Mouse (Mus musculus) MEL (cell line): Measurements from ENCODE around the gene Hpgd. TPM values are rescaled to one million over a fixed set of nuclear protein-coding genes. Genes with fewer than 3 reads are reported as not detected.

Experiments
- DNase-seq: peaks from one replicate; pipeline ENCODE4 v3.0.0; 2011; ENCODE audit warnings: low read depth, low spot score
- H3K27ac ChIP-seq: 2 replicates; pipeline ENCODE4 v1.5.1; 2012; ENCODE audit warnings: low read depth, mild to moderate bottlenecking, control low read depth, low read length, moderate library complexity; ENCODE audit not compliant: control insufficient read depth
- H3K27me3 ChIP-seq, 2 experiments: fragments of 150-350 bp in 1 of 2; sonication (generic) in 1 of 2; 2 replicates each; pipeline ENCODE4 v1.6.1; 2012; ENCODE audit warnings: low read length in 2 of 2, mild to moderate bottlenecking in 2 of 2, improper control_type of control experiment in 1 of 2, moderate library complexity in 1 of 2; ENCODE audit not compliant: insufficient read depth in 2 of 2, control insufficient read depth in 1 of 2
- H3K36me3 ChIP-seq, 2 experiments: 2 replicates each; pipeline ENCODE4 v1.6.1; 2012 to 2014; ENCODE audit warnings: low read length in 2 of 2, improper control_type of control experiment in 1 of 2, inconsistent platforms in 1 of 2, mild to moderate bottlenecking in 1 of 2; ENCODE audit not compliant: insufficient read depth in 2 of 2, control insufficient read depth in 1 of 2
- H3K4me1 ChIP-seq, 2 experiments: fragments of 150-350 bp in 1 of 2; sonication (generic) in 1 of 2; 2 replicates each; pipeline ENCODE4 v1.6.1; 2012; ENCODE audit warnings: low read length in 2 of 2, improper control_type of control experiment in 1 of 2, mild to moderate bottlenecking in 1 of 2; ENCODE audit not compliant: insufficient read depth in 2 of 2, control insufficient read depth in 1 of 2
- H3K4me3 ChIP-seq, 2 experiments: fragments of 150-350 bp in 1 of 2; sonication (generic) in 1 of 2; 2 replicates each; pipeline ENCODE4 v1.5.1; 2012; ENCODE audit warnings: low read depth in 2 of 2, low read length in 2 of 2, mild to moderate bottlenecking in 2 of 2, moderate library complexity in 2 of 2, control low read depth in 1 of 2, improper control_type of control experiment in 1 of 2; ENCODE audit not compliant: control insufficient read depth in 1 of 2, insufficient read depth in 1 of 2
- H3K79me2 ChIP-seq: 2 replicates; pipeline ENCODE4 v1.6.1; 2012; ENCODE audit warnings: mild to moderate bottlenecking, low read length, moderate library complexity; ENCODE audit not compliant: control insufficient read depth, poor library complexity, insufficient read depth
- H3K9ac ChIP-seq: 2 replicates; pipeline ENCODE4 v1.6.1; 2012; ENCODE audit warnings: low read depth, mild to moderate bottlenecking, control low read depth, low read length, moderate library complexity; ENCODE audit not compliant: control insufficient read depth, poor library complexity, severe bottlenecking
- H3K9me3 ChIP-seq: fragments of 150-350 bp; sonication (generic); replicated peaks from 2 replicates; pipeline ENCODE4 v1.6.1; 2012; ENCODE audit warnings: mild to moderate bottlenecking, low read length, improper control_type of control experiment, moderate library complexity; ENCODE audit not compliant: insufficient read depth
- CHD1 ChIP-seq: IDR thresholded peaks from 2 replicates; pipeline ENCODE4 v1.6.1; 2012; ENCODE audit warnings: low read depth, mild to moderate bottlenecking, inconsistent platforms, low read length, improper control_type of control experiment
- EP300 ChIP-seq, 2 experiments: IDR thresholded peaks; 2 replicates each; pipeline ENCODE4 v1.6.1; 2011; ENCODE audit warnings: improper control_type of control experiment in 2 of 2, low read length in 2 of 2, low read depth in 1 of 2, mild to moderate bottlenecking in 1 of 2
- ETS1 ChIP-seq: IDR thresholded peaks from 2 replicates; pipeline ENCODE4 v1.6.1; 2012; ENCODE audit warnings: low read depth, mild to moderate bottlenecking, inconsistent platforms, low read length, improper control_type of control experiment, moderate library complexity
- GABPA ChIP-seq: IDR thresholded peaks from 2 replicates; pipeline ENCODE4 v1.6.1; 2012; ENCODE audit warnings: low read depth, mild to moderate bottlenecking, inconsistent platforms, low read length, improper control_type of control experiment, moderate library complexity
- GATA1 ChIP-seq: IDR thresholded peaks from 2 replicates; pipeline ENCODE4 v1.6.1; 2011; ENCODE audit warnings: low read depth, low read length, improper control_type of control experiment
- KAT2A ChIP-seq: conservative IDR thresholded peaks from 2 replicates; pipeline ENCODE4 v1.6.1; 2012; ENCODE audit warnings: low read depth, low read length, improper control_type of control experiment, inconsistent platforms
- MAFK ChIP-seq: IDR thresholded peaks from 2 replicates; pipeline ENCODE4 v1.6.1; 2011; ENCODE audit warnings: low read depth, mild to moderate bottlenecking, low read length, improper control_type of control experiment, borderline replicate concordance
- MAX ChIP-seq: IDR thresholded peaks from 2 replicates; pipeline ENCODE4 v1.6.1; 2011; ENCODE audit warnings: low read length, improper control_type of control experiment
- MEF2A ChIP-seq: IDR thresholded peaks from 2 replicates; pipeline ENCODE4 v1.6.1; 2014; ENCODE audit warnings: low read depth, mild to moderate bottlenecking, inconsistent platforms, low read length, improper control_type of control experiment; ENCODE audit not compliant: poor library complexity, insufficient replicate concordance, severe bottlenecking; ENCODE audit errors: extremely low read depth
- MYB ChIP-seq: IDR thresholded peaks from 2 replicates; pipeline ENCODE4 v1.6.1; 2011; ENCODE audit warnings: mild to moderate bottlenecking, low read depth, low read length, improper control_type of control experiment
- MYC ChIP-seq: IDR thresholded peaks from 2 replicates; pipeline ENCODE4 v1.6.1; 2011; ENCODE audit warnings: low read depth, mild to moderate bottlenecking, low read length, improper control_type of control experiment, moderate library complexity
- NELFE ChIP-seq: IDR thresholded peaks from 2 replicates; pipeline ENCODE4 v1.6.1; 2011; ENCODE audit warnings: low read depth, low read length, improper control_type of control experiment
- POLR2AphosphoS2 ChIP-seq: IDR thresholded peaks from 2 replicates; pipeline ENCODE4 v1.6.1; 2011; ENCODE audit warnings: low read length, improper control_type of control experiment
- POLR2AphosphoS5 ChIP-seq: IDR thresholded peaks from 2 replicates; pipeline ENCODE4 v1.6.1; 2012; ENCODE audit warnings: low read depth, borderline replicate concordance, mild to moderate bottlenecking, inconsistent platforms, low read length, moderate library complexity, mixed read lengths
- SMC3 ChIP-seq: IDR thresholded peaks from 2 replicates; pipeline ENCODE4 v1.6.1; 2011; ENCODE audit warnings: low read depth, low read length, improper control_type of control experiment
- USF2 ChIP-seq, 2 experiments: IDR thresholded peaks; 2 replicates each; pipeline ENCODE4 v1.6.1; 2011 to 2012; ENCODE audit warnings: improper control_type of control experiment in 2 of 2, low read length in 2 of 2, borderline replicate concordance in 1 of 2, inconsistent platforms in 1 of 2, low read depth in 1 of 2, mild to moderate bottlenecking in 1 of 2; ENCODE audit not compliant: insufficient read depth in 1 of 2
- ZC3H11A ChIP-seq: IDR thresholded peaks from 2 replicates; pipeline ENCODE4 v1.6.1; 2012; ENCODE audit warnings: low read depth, mild to moderate bottlenecking, inconsistent platforms, low read length, improper control_type of control experiment
- ZKSCAN1 ChIP-seq: IDR thresholded peaks from 2 replicates; pipeline ENCODE4 v1.6.1; 2012; ENCODE audit warnings: low read depth, mild to moderate bottlenecking, inconsistent platforms, low read length, improper control_type of control experiment, moderate library complexity
- ZNF384 ChIP-seq: IDR thresholded peaks from 2 replicates; pipeline ENCODE4 v1.6.1; 2012; ENCODE audit warnings: low read depth, mild to moderate bottlenecking, inconsistent platforms, low read length, improper control_type of control experiment
- polyA plus RNA-seq, 2 experiments: library from polyadenylated mRNA; stranded (reverse) in 1 of 2; unstranded in 1 of 2; fragments of >175 nt in 1 of 2; fragments of >200 nt in 1 of 2; gene quantifications; 2 replicates each; pipeline versions ENCODE4 v1.2.1 to v1.2.4; 2012; ENCODE audit warnings: low replicate concordance in 2 of 2, low read depth in 1 of 2; ENCODE audit not compliant: insufficient read length in 2 of 2, insufficient read depth in 1 of 2, missing spikeins in 1 of 2
- total RNA-seq: library from RNA; depleted of rRNA; stranded (reverse); fragments of 300-350 nt; gene quantifications from 2 replicates; pipeline ENCODE4 v1.2.3, GENCODE M21; 2012

The Hpgd gene
- total and polyA plus RNA-seq, 3 experiments, result not detected

DNA sequence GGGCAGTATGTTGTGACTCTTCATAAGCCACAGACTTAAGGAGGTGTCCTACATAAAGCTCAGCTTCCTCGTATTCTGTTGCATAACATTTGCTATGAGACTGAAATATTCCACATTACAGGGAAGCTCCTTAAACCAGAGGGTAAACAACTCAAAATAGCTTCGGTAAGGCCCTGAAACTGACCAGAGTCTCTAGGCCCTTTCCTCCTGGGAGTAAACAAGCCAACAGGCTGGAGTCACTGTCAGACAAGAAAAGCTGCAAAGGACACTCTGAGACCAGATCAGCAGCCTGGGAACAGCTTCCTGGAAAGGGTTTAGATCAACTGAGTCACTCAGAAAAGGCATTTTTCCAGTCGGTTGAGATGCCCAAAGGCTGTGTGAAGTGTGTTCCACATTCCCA is 9.4 kb upstream of the Hpgd start:
- Histone ChIP-seq H3K27ac (no peak overlapping the region), H3K9me3 (no peaks in the 10 kb centered on the region), H3K27me3 (no peaks in the 10 kb centered on the region), H3K79me2 (no peaks in the 10 kb centered on the region), H3K9ac (no peak overlapping the region), H3K4me1 (no peaks in the 10 kb centered on the region), H3K36me3 (no peaks in the 10 kb centered on the region), H3K4me3 (no peak overlapping the region)
- no peak for DNase-seq
- TF ChIP-seq MAX (no peak), KAT2A (no peak), USF2 (IDR thresholded peaks at IDR 0.05; ENCODE audit: borderline replicate concordance in 1 of 2, insufficient read depth in 1 of 2, low read depth in 1 of 2, low read length in 2 of 2) (no peak), EP300 (IDR thresholded peaks at IDR 0.05; ENCODE audit: low read depth in 1 of 2, low read length in 2 of 2) (no peak), MYC (no peak), GABPA (no peak), ZNF384 (no peak), MAFK (no peak), POLR2AphosphoS5 (no peak), CHD1 (no peak), NELFE (no peak), MYB (no peak), POLR2AphosphoS2 (no peak), ZKSCAN1 (no peak), ZC3H11A (no peak), ETS1 (no peak), GATA1 (no peak), MEF2A (no peak)

DNA sequence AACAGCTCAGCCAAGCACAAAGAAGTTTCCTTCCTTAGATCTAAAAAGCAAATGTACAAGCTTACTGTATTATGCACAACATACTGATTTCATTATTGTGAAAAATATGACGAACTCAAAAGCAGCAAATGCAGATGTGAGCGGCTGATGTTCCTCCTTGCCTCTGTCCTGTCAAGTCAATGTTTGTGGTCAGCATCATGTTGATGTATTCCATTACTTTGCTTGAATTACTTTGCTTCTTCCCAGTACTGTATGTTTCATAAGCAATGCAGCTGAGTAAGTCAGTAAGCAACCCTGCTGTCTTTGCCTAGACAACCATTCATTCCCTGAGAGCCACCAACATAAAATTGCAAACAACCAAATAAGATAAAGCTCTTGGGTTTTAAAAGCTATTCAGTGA is 7.7 kb upstream of the Hpgd start:
- H3K9ac ChIP-seq, result no peak overlapping the region
- H3K27ac ChIP-seq, result no peak overlapping the region
- no peaks in the 10 kb centered on the region for H3K27me3 ChIP-seq
- TF ChIP-seq SMC3, result no peak
- H3K79me2 ChIP-seq, result no peaks in the 10 kb centered on the region
- no peaks in the 10 kb centered on the region for H3K4me1 ChIP-seq
- DNase-seq, result no peak
- H3K9me3 ChIP-seq, result no peaks in the 10 kb centered on the region
- no peak overlapping the region for H3K4me3 ChIP-seq
- no peaks in the 10 kb centered on the region for H3K36me3 ChIP-seq
